Mouse (Mus musculus): ENCODE measurements around the gene Zcchc8. TPM values are rescaled to one million over a fixed set of nuclear protein-coding genes. Genes with fewer than 3 reads are reported as not detected.
A peak's percentile ranks its signal among the peaks of the same experiment; 100 is the strongest.
"Not testable (repeated sequence)": the region's sequence is repeated elsewhere in the genome, so short reads cannot be mapped to it uniquely, and the experiment has no call there.

Zcchc8 gene
- total RNA-seq (2014; rRNA removed; ENCODE audit: low replicate concordance) (11.8 and 30.8 TPM in 2 replicates), polyA plus RNA-seq (2015; fragmentation: Nextera tagmentation; extraction: Ambion mirVana) (31.3 and 31.8 TPM in 2 replicates)

GRCm38 (mm10) chr5:123720328-123721311, at the start of gene Zcchc8:
Gene Zcchc8 (minus strand): TSS chr5:123721100.
- Histone ChIP-seq H3K4me3 (ENCODE audit: low read depth, low read length) (peak within 1 kb of the TSS; percentile 86), H3K9ac (replicated peaks; ENCODE audit: low read depth, low read length) (peak within 1 kb of the TSS; percentile 86), H3K4me1 (ENCODE audit: control insufficient read depth, insufficient read depth) (peaks cover 13% of the 10 kb centered on the region; the same call in 1 of the 2 replicates), H3K36me3 (replicated peaks; ENCODE audit: control insufficient read depth, insufficient read depth, low read length) (peaks cover 16% of the 10 kb centered on the region), H3K9me3 (replicated peaks; ENCODE audit: control insufficient read depth, low read length) (no peaks in the 10 kb centered on the region), H3K4me2 (ENCODE audit: low read depth, low read length) (peak within 1 kb of the TSS; percentile 74), H3K27me3 (ENCODE audit: control insufficient read depth, insufficient read depth, low read length) (no peaks in the 10 kb centered on the region), H3K27ac (ENCODE audit: low read depth) (peak within 1 kb of the TSS; percentile 85)
- TF ChIP-seq CTCF (IDR thresholded peaks at IDR 0.05; ENCODE audit: low read depth) = no peak
- no peak for TF ChIP-seq EP300 (IDR thresholded peaks at IDR 0.05; ENCODE audit: low read depth)
- peak; percentile 98 for DNase-seq (ENCODE audit: low spot score)
- peak; percentile 100 for ATAC-seq (ENCODE audit: insufficient read depth, low read depth)
- WGBS = under 1% methylated on average over 83 of the region's 83 CpGs

- H3K27ac ChIP-seq (ENCODE audit: low read depth); DNase-seq (ENCODE audit: low spot score); H3K27me3 ChIP-seq (ENCODE audit: control insufficient read depth, insufficient read depth, low read length); H3K4me3 ChIP-seq (ENCODE audit: low read depth, low read length); H3K9ac ChIP-seq (replicated peaks; ENCODE audit: low read depth, low read length); H3K4me1 ChIP-seq (ENCODE audit: control insufficient read depth, insufficient read depth); H3K9me3 ChIP-seq (replicated peaks; ENCODE audit: control insufficient read depth, low read length); H3K4me2 ChIP-seq (ENCODE audit: low read depth, low read length); ATAC-seq (ENCODE audit: insufficient read depth, low read depth): not testable (repeated sequence)
- H3K36me3 ChIP-seq (replicated peaks; ENCODE audit: control insufficient read depth, insufficient read depth, low read length) = peaks cover 45% of the 10 kb centered on the region
- 92% methylated on average over 11 of the region's 11 CpGs for WGBS
These were observed 45.6 kb upstream of the Zcchc8 start for GRCm38 (mm10) chr5:123766455-123766854.

- Histone ChIP-seq H3K4me1 (ENCODE audit: control insufficient read depth, insufficient read depth) (no peaks in the 10 kb centered on the region), H3K27me3 (ENCODE audit: control insufficient read depth, insufficient read depth, low read length) (no peaks in the 10 kb centered on the region), H3K27ac (ENCODE audit: low read depth) (no peak overlapping the region), H3K4me2 (ENCODE audit: low read depth, low read length) (no peak overlapping the region), H3K36me3 (replicated peaks; ENCODE audit: control insufficient read depth, insufficient read depth, low read length) (peaks cover 41% of the 10 kb centered on the region), H3K9me3 (replicated peaks; ENCODE audit: control insufficient read depth, low read length) (no peaks in the 10 kb centered on the region), H3K9ac (replicated peaks; ENCODE audit: low read depth, low read length) (no peak overlapping the region), H3K4me3 (ENCODE audit: low read depth, low read length) (no peak overlapping the region)
- WGBS = 89% methylated on average over 11 of the region's 11 CpGs
- no peak for TF ChIP-seq CTCF (IDR thresholded peaks at IDR 0.05; ENCODE audit: low read depth)
- no peak for TF ChIP-seq EP300 (IDR thresholded peaks at IDR 0.05; ENCODE audit: low read depth)
- DNase-seq (ENCODE audit: low spot score) = no peak
- no peak for ATAC-seq (ENCODE audit: insufficient read depth, low read depth)
These were observed 44.6 kb upstream of the Zcchc8 start for GRCm38 (mm10) chr5:123765506-123765905.

- Histone ChIP-seq H3K4me1 (ENCODE audit: control insufficient read depth, insufficient read depth) (peaks cover 27% of the 10 kb centered on the region), H3K27ac (ENCODE audit: low read depth) (peak within 1 kb of the TSS; percentile 99), H3K4me3 (ENCODE audit: low read depth, low read length) (peak within 1 kb of the TSS; percentile 68), H3K36me3 (replicated peaks; ENCODE audit: control insufficient read depth, insufficient read depth, low read length) (peaks cover 3% of the 10 kb centered on the region), H3K9ac (replicated peaks; ENCODE audit: low read depth, low read length) (peak within 1 kb of the TSS; percentile 87), H3K27me3 (ENCODE audit: control insufficient read depth, insufficient read depth, low read length) (no peaks in the 10 kb centered on the region), H3K4me2 (ENCODE audit: low read depth, low read length) (peak within 1 kb of the TSS; percentile 89), H3K9me3 (replicated peaks; ENCODE audit: control insufficient read depth, low read length) (no peaks in the 10 kb centered on the region)
- peak; percentile 100 for DNase-seq (ENCODE audit: low spot score)
- under 1% methylated on average over 63 of the region's 63 CpGs for WGBS
- TF ChIP-seq EP300 (IDR thresholded peaks at IDR 0.05; ENCODE audit: low read depth) = peak; percentile 71
- peak; percentile 20; the same call in 1 of the 2 replicates for TF ChIP-seq CTCF (IDR thresholded peaks at IDR 0.05; ENCODE audit: low read depth)
- peak; percentile 98 for ATAC-seq (ENCODE audit: insufficient read depth, low read depth)
These were observed 28.5 kb upstream of the Zcchc8 start, which contains the start of the genes Rsrc2 and Kntc1 for GRCm38 (mm10) chr5:123749065-123750064. Gene Rsrc2 (minus strand): TSS chr5:123749414. Gene Kntc1 (plus strand): TSS chr5:123749716.
